Mouse (Mus musculus) G1E (cell line): ENCODE measurements around the gene Agbl4.

Experiments used
- CTCF ChIP-seq: IDR thresholded peaks from 2 replicates; pipeline ENCODE4 v1.5.1; 2012; ENCODE audit warnings: low read depth, low read length, inconsistent platforms, mixed read lengths
- TAL1 ChIP-seq: conservative IDR thresholded peaks from 2 replicates; pipeline ENCODE4 v1.6.1; 2012; ENCODE audit warnings: low read depth, low read length, inconsistent platforms, mixed read lengths

- TF ChIP-seq CTCF: no peak
- TF ChIP-seq TAL1: no peak
These were observed 22.8 kb downstream of the Agbl4 start for GRCm38 (mm10) chr4:110420306-110420705.
